12 mouse cellular contexts compared by ENCODE assay signal in genomic region chr14:55656935-55657334, GRCm38 (mm10).
"Had no signal": no experiment of that assay in that cellular context is flagged by ENCODE, and none has a peak within 500 bp of the region (broad histone marks: within the 10 kb centered on the region; RNA-seq: fewer than 3 reads in every experiment).

No protein-coding gene starts in this region.

- H3K27ac ChIP-seq: left cerebral cortex, adult 2 months; limb, embryonic 10.5 days; liver, embryonic 15.5 days; midbrain, embryonic 13.5 days had no signal

- H3K27me3 ChIP-seq: liver, embryonic 15.5 days; midbrain, embryonic 13.5 days had no signal

- DNase-seq: kidney, postnatal 25 days; lung, adult 2 months; lung, postnatal 36 days; right cerebral cortex, adult 18-20 months; right cerebral cortex, postnatal 25 days; thymus, postnatal 14 days had no signal

- H3K9me3 ChIP-seq: limb, embryonic 10.5 days; liver, embryonic 15.5 days; midbrain, embryonic 13.5 days had no signal

- ATAC-seq: lung, postnatal 0 days; midbrain, embryonic 13.5 days had no signal

- H3K9ac ChIP-seq: liver, embryonic 15.5 days; midbrain, embryonic 13.5 days had no signal

- H3K4me2 ChIP-seq: liver, embryonic 11.5 days; liver, embryonic 15.5 days; midbrain, embryonic 13.5 days had no signal

- H3K4me3 ChIP-seq: left cerebral cortex, adult 2 months; limb, embryonic 10.5 days; liver, embryonic 15.5 days; midbrain, embryonic 13.5 days had no signal
